Mouse (Mus musculus): ENCODE results near the gene Inhba. TPM values are rescaled to one million over a fixed set of nuclear protein-coding genes. Genes with fewer than 3 reads are reported as not detected.

The Inhba gene
- not detected for total RNA-seq (2023)

GRCm38 (mm10) chr13:16011372-16012242 is at the start of gene Inhba:
TSS of gene Inhba (plus strand) at chr13:16011851.

